Mouse (Mus musculus): ENCODE measurements around the gene Sipa1l3.

Sipa1l3 gene

GRCm38 (mm10) chr7:29421240-29421908 is 97.1 kb downstream of the Sipa1l3 start:
- in situ Hi-C loops (cut with MboI; ENCODE audit: unreplicated experiment in 2 of 2) = no loop called here

- in situ Hi-C loops (cut with MboI; ENCODE audit: unreplicated experiment in 2 of 2) = no loop called here
Measured at GRCm38 (mm10) chr7:29419836-29420235, 98.6 kb downstream of the Sipa1l3 start.

- in situ Hi-C loops (cut with MboI; ENCODE audit: unreplicated experiment in 2 of 2) = no loop called here
Measured at GRCm38 (mm10) chr7:29418231-29418630, 100.2 kb downstream of the Sipa1l3 start.

- in situ Hi-C loops (cut with MboI; ENCODE audit: unreplicated experiment in 2 of 2) = no loop called here
Measured at GRCm38 (mm10) chr7:29417332-29418069, 100.9 kb downstream of the Sipa1l3 start.

GRCm38 (mm10) chr7:29416906-29417305 is 101.5 kb downstream of the Sipa1l3 start:
- in situ Hi-C loops (cut with MboI; ENCODE audit: unreplicated experiment in 2 of 2) = no loop called here

- in situ Hi-C loops (cut with MboI; ENCODE audit: unreplicated experiment in 2 of 2) = no loop called here
Measured at GRCm38 (mm10) chr7:29411838-29412580, 106.4 kb downstream of the Sipa1l3 start.

- in situ Hi-C loops (cut with MboI; ENCODE audit: unreplicated experiment in 2 of 2) = no loop called here
Measured at GRCm38 (mm10) chr7:29411216-29411816, 107.1 kb downstream of the Sipa1l3 start.

DNA sequence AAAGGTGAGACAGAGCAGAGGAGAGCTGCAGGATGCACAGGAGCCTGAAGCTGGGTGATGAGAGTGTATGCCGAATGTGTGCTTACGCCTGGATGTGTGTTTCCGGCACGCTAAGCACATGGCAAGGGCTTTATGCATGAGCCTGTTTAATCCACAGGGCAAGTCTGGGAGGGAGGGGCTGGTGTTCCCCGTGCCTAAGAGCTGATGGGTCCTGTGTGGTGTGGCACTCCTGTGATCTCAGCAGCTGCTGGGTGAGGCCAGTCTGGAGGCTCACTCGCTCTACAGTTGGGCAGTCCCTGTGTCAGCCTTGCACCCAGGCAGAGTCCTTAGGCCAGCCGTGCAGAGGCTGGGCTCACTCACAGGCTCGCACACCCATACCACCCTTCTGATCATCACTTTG is 108.0 kb downstream of the Sipa1l3 start:
- in situ Hi-C loops (cut with MboI; ENCODE audit: unreplicated experiment in 2 of 2) = no loop called here

DNA sequence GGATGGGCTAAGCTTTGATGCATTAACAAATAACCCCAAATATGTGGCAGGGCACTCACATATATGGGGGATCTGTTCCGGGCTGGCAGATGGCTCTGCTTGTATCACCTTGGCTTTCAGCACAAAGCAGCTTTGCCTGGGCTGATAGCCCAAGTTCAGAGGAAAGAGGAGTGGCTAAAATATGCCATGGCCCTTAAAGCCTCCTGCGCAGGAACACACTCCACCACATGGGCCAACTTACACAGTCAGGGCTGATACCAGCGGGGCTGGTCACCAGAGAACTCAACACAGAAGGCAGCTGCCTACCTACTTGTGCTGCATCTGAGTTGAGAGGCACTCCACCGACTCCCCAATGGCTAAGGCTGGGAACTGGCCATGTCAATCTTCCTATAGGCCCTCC is 111.6 kb downstream of the Sipa1l3 start:
- in situ Hi-C loops (cut with MboI; ENCODE audit: unreplicated experiment in 2 of 2) = no loop called here

- in situ Hi-C loops (cut with MboI; ENCODE audit: unreplicated experiment in 2 of 2) = no loop called here
Measured at GRCm38 (mm10) chr7:29404126-29404525, 114.3 kb downstream of the Sipa1l3 start.

DNA sequence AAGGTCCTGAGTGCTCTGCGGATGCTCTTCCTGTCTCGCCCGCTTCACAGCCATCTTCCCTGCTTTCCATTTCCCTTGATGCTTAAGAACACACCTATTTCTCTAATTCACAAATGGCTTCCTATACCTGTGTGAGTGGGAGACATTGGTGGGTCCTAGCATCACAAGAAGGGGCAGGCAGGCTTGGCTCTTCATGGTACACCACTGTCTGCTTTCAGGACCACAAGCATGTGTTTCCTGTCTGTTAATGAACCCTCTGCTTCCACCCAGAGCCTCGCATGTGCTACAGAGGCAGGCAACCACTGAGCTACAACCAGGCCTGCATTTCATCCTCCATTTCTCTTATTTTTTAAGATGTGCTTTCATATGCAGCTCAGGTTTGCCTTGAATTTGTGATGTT is 116.4 kb downstream of the Sipa1l3 start:
- in situ Hi-C loops (cut with MboI; ENCODE audit: unreplicated experiment in 2 of 2) = no loop called here

- in situ Hi-C loops (cut with MboI; ENCODE audit: unreplicated experiment in 2 of 2) = no loop called here
Measured at GRCm38 (mm10) chr7:29400451-29400850, 118.0 kb downstream of the Sipa1l3 start.

DNA sequence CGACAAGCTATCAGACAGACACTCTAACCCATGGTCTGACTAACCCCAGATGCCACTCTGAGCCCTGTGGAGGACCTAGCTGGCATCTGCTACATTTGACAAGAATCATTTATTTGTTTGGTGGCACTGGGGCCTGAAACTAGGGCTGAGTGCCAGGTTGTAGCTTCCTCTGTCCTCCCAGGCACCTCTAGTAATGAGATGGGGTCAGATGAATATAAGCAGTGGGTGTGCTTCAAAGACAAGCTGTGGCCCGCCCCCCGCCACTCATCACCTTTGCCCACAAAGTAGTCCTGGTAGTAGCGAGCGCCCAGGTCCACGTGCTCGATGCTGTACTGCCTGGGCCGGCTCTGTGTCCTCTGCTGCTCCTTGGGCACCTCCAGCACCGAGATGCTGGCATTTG is 119.4 kb downstream of the Sipa1l3 start:
- in situ Hi-C loops (cut with MboI; ENCODE audit: unreplicated experiment in 2 of 2) = no loop called here

DNA sequence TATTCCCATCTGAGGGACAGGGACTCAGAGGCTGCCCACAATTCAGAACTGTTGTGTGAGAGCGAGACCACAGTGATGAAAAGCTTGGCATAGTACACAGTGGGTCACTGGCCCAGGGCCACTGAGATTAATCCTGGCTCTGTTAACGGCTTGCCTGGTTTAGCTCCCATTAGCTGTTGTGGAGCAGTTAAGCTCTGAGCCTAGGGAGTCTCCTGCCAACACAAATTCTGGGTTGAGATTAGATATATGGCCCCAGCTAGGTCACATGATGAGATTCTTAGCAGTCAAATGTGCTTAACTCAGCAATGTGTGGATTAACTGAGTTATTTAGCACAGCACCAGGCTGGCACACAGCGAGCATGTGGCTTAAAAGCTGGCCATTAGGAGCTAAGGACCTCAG is 121.0 kb downstream of the Sipa1l3 start:
- in situ Hi-C loops (cut with MboI; ENCODE audit: unreplicated experiment in 2 of 2) = no loop called here

GRCm38 (mm10) chr7:29396943-29397340 is 121.5 kb downstream of the Sipa1l3 start:
- in situ Hi-C loops (cut with MboI; ENCODE audit: unreplicated experiment in 2 of 2) = no loop called here

DNA sequence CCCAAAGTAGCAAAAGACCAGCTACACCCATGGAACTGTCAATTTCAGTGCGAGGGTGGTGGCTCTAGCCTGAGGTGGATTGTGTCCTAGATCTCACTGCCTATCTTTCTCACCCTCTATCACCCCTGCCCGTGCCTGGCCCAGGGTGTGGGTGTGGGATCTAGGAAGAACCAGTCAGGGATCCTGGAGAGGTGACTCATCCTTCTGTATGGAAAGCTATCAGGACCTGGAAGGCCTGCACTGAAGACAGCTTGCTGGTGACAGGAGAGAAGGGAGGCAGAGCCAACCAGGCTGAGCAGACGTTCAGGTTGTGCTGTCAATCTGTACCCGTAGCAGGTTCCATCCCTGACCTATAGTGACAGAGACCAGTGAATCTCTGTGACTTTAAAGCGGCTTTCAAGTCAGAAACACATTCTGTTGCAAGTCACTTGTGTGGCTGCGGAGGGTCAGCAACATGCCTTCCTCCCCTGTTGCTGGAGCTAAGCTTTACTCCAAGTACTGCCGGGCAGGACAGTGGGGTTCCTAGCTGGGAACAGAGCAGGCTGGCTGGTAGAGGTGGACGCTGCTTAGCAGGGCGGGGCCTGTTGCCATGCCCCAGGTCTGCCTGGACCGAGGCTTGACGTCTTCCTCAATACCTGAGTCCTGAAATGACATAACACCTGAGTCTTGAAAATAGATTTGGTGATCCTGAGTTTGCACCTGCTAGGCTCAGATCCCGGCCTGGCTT is 122.1 kb downstream of the Sipa1l3 start:
- in situ Hi-C loops (cut with MboI; ENCODE audit: unreplicated experiment in 2 of 2) = no loop called here

- in situ Hi-C loops (cut with MboI; ENCODE audit: unreplicated experiment in 2 of 2) = no loop called here
Measured at GRCm38 (mm10) chr7:29395179-29395578, 123.3 kb downstream of the Sipa1l3 start.

GRCm38 (mm10) chr7:29393292-29393691 is 125.1 kb downstream of the Sipa1l3 start:
- in situ Hi-C loops (cut with MboI; ENCODE audit: unreplicated experiment in 2 of 2) = no loop called here

GRCm38 (mm10) chr7:29392805-29393204 is 125.6 kb downstream of the Sipa1l3 start:
- in situ Hi-C loops (cut with MboI; ENCODE audit: unreplicated experiment in 2 of 2) = no loop called here

- in situ Hi-C loops (cut with MboI; ENCODE audit: unreplicated experiment in 2 of 2) = no loop called here
Measured at GRCm38 (mm10) chr7:29391761-29392512, 126.5 kb downstream of the Sipa1l3 start.

Measured in v-Abl transformed pro-B cells (cell line).